Mouse (Mus musculus) layer of hippocampus, adult 11-12 months (tissue): ENCODE data around the gene Olfr855.

Source experiments
- DNase-seq: peaks from one replicate; pipeline ENCODE4 v3.0.0; 2022; ENCODE audit warnings: low spot score

Olfr855 gene

DNA sequence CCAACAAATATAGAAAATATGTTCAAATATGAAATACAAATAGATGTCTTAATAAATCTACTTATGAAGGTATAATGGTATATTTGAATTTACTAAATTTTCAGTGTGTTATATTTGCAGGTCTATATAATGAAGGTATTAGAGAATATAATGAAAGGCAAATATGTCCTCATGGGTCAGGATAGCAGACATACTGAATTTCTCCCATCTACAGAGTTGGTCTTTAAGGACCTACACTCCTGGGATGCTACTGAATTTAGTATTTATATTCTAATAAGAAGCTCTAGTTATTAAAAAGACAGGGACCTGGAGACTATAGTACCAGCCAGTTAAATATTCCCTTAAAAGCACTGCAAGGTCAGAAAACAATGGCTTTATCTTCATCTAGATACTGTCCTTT, at the start of gene Olfr855:
Gene Olfr855, plus strand, starts transcription at position 301 of the 400 bp plus-strand sequence.
- DNase-seq, result no peak

DNA sequence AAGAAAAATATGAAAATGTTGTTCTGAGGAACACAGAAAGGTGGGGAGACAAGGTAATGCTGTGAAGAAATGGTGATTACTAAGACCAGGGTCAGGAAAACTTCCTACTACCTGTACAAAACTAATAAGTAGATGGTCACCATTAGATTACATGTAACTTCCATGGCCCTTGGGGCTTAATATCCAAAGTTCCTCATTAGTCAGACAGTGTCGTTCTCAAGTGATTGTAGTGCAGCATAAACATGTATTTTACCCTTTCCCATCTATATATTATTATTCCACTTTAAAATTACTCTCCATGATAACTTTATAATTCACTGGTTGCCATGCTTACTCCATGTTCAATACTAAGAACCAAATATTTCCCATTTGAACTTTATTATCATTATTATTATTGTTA, 41.4 kb upstream of the Olfr855 start, which contains the start of gene Olfr853:
Gene Olfr853, minus strand, starts transcription at position 101 of the 400 bp plus-strand sequence.
- no peak for DNase-seq

DNA sequence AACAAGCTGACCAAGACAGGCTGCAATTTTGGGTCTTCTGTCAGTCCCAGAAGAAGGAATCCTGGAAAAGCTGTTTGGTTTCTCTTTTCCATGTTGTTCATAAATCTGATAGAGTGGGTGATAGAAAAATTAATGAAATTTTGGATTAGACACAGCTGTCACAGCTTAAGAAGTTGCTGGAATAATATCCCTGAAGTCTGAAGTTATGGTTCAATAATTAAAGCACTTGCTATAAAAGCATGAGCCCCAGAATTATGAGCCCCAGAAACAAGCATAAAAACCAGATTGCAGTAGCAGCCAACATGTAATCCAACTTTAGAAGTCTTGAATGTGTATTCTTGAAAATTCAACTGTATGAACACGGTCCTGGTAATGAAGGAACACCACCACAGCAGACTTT, 15.1 kb upstream of the Olfr855 start, which contains the start of gene Olfr854:
Gene Olfr854, minus strand, starts transcription at position 101 of the 400 bp plus-strand sequence.
- DNase-seq, result no peak

DNA sequence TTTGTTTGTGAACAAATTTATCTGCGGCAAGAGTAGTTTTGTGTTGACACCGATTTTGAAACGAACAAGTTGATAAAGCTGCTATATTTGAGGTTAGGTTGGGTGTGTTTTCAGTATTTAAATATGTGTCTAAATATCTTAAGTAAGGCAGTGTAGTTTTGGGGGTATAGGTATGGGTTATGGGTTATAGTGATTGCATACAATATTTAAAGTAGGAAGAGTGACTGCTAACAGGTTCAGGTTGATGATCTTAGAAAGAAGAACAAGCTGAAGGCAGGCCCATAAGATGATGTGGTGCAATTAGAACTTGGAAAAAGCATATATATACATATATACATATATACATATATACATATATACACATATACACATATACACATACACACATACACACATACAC, 38.9 kb downstream of the Olfr855 start:
- no peak for DNase-seq

DNA sequence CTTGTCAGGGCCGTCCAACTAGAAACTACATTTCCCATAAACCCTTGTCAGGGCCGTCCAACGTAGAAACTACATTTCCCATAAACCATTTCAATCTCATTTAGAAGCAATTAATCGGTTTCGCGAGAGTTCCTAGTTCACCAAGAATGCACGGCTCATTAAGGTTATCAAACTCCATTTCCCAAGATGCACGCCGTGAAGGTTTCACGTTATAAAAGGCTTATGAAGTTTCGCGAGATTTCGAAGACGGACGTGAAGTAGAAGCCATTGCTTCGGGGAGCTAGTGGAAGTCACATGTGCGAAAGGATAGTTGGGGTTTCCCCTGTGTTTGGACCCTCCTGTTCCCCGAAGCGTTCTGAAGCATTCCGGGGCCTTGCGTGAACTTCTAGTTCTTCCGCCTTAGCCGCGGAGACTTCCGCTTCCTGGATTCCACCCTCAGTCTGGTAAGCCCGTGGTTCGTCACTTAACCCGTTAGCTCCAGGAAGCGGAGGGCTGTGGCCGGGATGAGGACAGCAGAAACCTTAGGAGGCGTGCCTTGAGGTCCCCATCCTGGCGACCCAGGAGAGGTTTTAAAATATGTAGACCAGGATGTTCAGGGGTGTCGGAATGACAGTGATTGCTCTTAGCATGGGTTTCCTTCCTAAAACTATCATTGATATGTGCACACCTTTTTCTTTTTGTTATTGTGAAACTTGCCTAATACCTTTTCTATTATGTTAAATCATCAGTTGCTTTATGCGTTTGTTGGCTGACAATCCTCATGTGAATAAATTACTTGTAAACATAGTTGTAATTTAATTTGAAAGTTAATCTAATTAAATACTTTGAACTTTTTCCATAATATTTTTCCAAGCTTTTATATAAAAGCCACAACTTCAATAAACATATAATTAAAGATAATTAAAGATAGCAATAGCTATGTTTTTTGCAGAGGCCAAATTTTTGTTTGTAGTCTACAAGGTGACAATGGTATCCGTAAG, 39.7 kb downstream of the Olfr855 start, which contains the start of gene Zfp317:
Gene Zfp317, plus strand, starts transcription at position 260 of the 980 bp plus-strand sequence.
- DNase-seq, result peak; percentile 96

DNA sequence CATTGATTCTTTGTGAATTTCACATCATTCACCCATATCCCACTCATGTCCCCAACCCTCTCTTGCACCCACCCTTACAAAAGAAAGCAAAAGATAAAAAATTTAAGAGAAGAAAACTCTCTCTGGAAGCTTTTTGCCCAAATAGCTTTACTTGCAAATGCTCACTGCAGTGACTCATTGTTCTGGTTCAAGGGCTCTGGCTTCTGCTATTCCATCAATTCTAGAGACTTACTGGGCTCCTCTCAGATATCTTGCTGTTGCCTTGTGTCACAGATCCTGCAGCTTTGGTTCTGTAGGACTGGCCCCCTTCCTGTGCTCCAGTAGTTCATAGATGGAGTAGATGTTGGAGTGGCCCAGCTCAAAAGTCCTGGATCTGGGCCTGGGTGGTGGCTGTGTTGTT, 47.2 kb downstream of the Olfr855 start:
- no peak for DNase-seq
